Mouse (Mus musculus): ENCODE results near the gene Gm4131.

DNA sequence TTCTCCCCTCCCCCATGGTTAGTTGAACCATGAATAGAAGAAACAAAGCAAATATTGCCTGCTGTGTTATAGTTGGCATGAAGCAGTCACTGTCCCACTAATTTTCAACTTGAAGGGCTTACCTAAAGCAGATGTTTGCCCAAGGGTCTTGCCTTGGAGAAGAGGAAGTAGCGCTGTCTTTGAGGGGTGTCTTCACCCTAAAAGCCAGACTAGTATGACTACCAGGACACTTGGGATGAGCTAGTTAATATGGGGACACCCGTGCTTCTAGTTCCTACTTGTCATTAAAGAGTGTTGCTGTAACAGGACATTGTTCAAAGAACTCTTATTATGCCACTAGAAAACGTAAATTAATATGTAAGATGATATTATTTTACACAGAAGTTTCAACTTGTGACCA lies 9.6 kb downstream of the Gm4131 start:
- TF ChIP-seq CTCF (IDR thresholded peaks at IDR 0.05; ENCODE audit: low read depth, low read length) (no peak), POLR2A (IDR thresholded peaks at IDR 0.05; ENCODE audit: extremely low read depth, insufficient read depth, low read length) (no peak)
